ENCODE assay signal across 8 mouse cellular contexts in the genomic region with DNA sequence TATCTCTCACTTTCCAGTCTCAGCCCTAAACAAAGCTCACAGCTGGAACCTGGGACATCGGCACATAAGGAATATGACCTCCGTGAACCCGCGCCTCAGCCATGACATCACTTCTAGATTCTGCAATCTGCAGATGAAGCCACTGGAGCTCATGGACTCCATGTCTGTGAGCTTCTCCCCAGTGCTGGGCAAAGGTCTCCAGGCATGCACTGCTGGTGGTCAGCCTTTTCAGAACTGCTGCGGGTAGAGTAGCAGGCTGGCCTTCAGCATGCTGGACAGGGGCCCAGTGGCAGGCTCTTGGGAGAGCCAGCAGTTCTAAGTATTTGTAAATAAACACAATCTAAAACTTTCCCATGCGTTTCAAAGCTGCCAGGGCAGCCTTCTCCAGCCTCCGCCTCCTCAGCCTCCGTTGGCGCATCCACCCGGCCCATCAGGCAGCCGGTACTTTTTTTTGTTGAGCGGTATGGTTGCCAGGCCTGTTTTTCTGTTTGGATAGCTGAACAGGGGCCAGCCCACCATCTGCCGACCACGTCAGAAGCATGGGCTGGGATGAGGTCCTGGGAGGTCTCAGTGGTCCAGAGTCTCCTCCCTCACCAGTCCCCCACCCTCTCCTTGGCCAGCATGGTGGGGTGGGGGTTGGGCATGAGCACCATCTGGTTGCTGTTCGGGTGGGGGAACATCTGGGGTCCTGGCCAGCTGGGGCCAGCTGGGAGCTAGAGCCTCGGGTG. TPM values are rescaled to one million over a fixed set of nuclear protein-coding genes. Genes with fewer than 3 reads are reported as not detected.
DNase-seq lines count a peak whose midpoint lies in the region; ATAC-seq and TF ChIP-seq lines count a peak whose summit lies in the region.

No protein-coding gene starts in this region.

- H3K27ac ChIP-seq in MEL (ENCODE audit: control insufficient read depth, low read depth, low read length): no peak overlapping the region
- no peak overlapping the region for H3K27ac ChIP-seq in bone marrow, adult 2 months (ENCODE audit: control insufficient read depth, insufficient read depth, low read depth, low read length, poor library complexity)
- H3K27ac ChIP-seq in hindbrain, embryonic 12.5 days: peak overlapping the region; percentile 73
- peak overlapping the region; percentile 32; the same call in 1 of the 2 replicates for H3K27ac ChIP-seq in midbrain, embryonic 14.5 days (replicated peaks; ENCODE audit: low read depth, low read length)

- H3K4me1 ChIP-seq in MEL (ENCODE audit: control insufficient read depth in 1 of 2, insufficient read depth in 2 of 2, low read length in 2 of 2): peaks cover 0 to 20% of the 10 kb centered on the region in 2 experiments; a peak in 2 of 4 replicates
- H3K4me1 ChIP-seq in bone marrow, adult 2 months (ENCODE audit: control insufficient read depth, insufficient read depth, low read length): no peaks in the 10 kb centered on the region
- H3K4me1 ChIP-seq in hindbrain, embryonic 12.5 days: peaks cover 35% of the 10 kb centered on the region
- H3K4me1 ChIP-seq in midbrain, embryonic 14.5 days (ENCODE audit: control insufficient read depth, insufficient read depth, low read length): peaks cover 3% of the 10 kb centered on the region; the same call in 1 of the 2 replicates

- no peaks in the 10 kb centered on the region for H3K27me3 ChIP-seq in MEL (ENCODE audit: control insufficient read depth in 1 of 2, insufficient read depth in 2 of 2, low read length in 2 of 2)
- H3K27me3 ChIP-seq in hindbrain, embryonic 12.5 days: peaks cover 2% of the 10 kb centered on the region; the same call in 1 of the 2 replicates
- H3K27me3 ChIP-seq in midbrain, embryonic 14.5 days (ENCODE audit: control insufficient read depth, insufficient read depth, low read length): no peaks in the 10 kb centered on the region

- peak; percentile 55 for ATAC-seq in hindbrain, embryonic 12.5 days (ENCODE audit: low FRiP score)
- ATAC-seq in midbrain, embryonic 14.5 days (ENCODE audit: low FRiP score, low TSS enrichment): peak; percentile 62; the same call in 1 of the 2 replicates
- no peak for ATAC-seq in megakaryocyte-erythroid progenitor cell, adult 5-6 weeks (replicated peaks; ENCODE audit: low FRiP score, low TSS enrichment, poor library complexity, severe bottlenecking)

- no peak overlapping the region for H3K4me3 ChIP-seq in MEL (ENCODE audit: control insufficient read depth in 1 of 2, insufficient read depth in 1 of 2, low read depth in 2 of 2, low read length in 2 of 2)
- H3K4me3 ChIP-seq in bone marrow, adult 2 months (replicated peaks; ENCODE audit: control insufficient read depth, low read depth, low read length): no peak overlapping the region
- H3K4me3 ChIP-seq in hindbrain, embryonic 12.5 days: no peak overlapping the region
- H3K4me3 ChIP-seq in midbrain, embryonic 14.5 days (replicated peaks; ENCODE audit: low read depth, low read length): no peak overlapping the region

- TF ChIP-seq POLR2A in MEL (IDR thresholded peaks at IDR 0.05; ENCODE audit: control insufficient read depth in 1 of 2, insufficient read depth in 1 of 2, low read depth in 1 of 2, low read length in 2 of 2, poor library complexity in 1 of 2): peak in 1 of 2 experiments; percentile 8; a peak in 1 of 4 replicates
- TF ChIP-seq POLR2A in bone marrow, adult 2 months (IDR thresholded peaks at IDR 0.05; ENCODE audit: borderline replicate concordance, control insufficient read depth, low read depth, low read length): 0 out of 2 replicates have a peak, but pooled peaks have one; percentile 17

- TF ChIP-seq CTCF in MEL (IDR thresholded peaks at IDR 0.05 in 2 of 3, conservative IDR thresholded peaks at IDR 0.05 in 1 of 3; ENCODE audit: control insufficient read depth in 1 of 3, insufficient read depth in 1 of 3, low read depth in 2 of 3, low read length in 3 of 3, poor library complexity in 1 of 3, severe bottlenecking in 1 of 3): no peak
- no peak for TF ChIP-seq CTCF in bone marrow, adult 2 months (IDR thresholded peaks at IDR 0.05; ENCODE audit: control insufficient read depth, insufficient read depth, low read length)

- H3K9ac ChIP-seq in MEL (ENCODE audit: control insufficient read depth, low read depth, low read length, poor library complexity, severe bottlenecking): no peak overlapping the region
- H3K9ac ChIP-seq in hindbrain, embryonic 12.5 days: no peak overlapping the region
- H3K9ac ChIP-seq in midbrain, embryonic 14.5 days (replicated peaks; ENCODE audit: low read length): no peak overlapping the region

- no peak for TF ChIP-seq RAD21 in MEL (IDR thresholded peaks at IDR 0.05; ENCODE audit: low read depth, low read length)

- 85% methylated on average over 16 of the region's 16 CpGs for WGBS in bone marrow, adult 2 months
- 33% methylated on average over 16 of the region's 16 CpGs for WGBS in hindbrain, embryonic 12.5 days
- WGBS in midbrain, embryonic 14.5 days: 44% methylated on average over 16 of the region's 16 CpGs

- no peaks in the 10 kb centered on the region for H3K9me3 ChIP-seq in MEL (replicated peaks; ENCODE audit: insufficient read depth, low read length)
- no peaks in the 10 kb centered on the region for H3K9me3 ChIP-seq in hindbrain, embryonic 12.5 days (replicated peaks)
- no peaks in the 10 kb centered on the region for H3K9me3 ChIP-seq in midbrain, embryonic 14.5 days (ENCODE audit: control insufficient read depth, low read length)

- no peaks in the 10 kb centered on the region for H3K79me2 ChIP-seq in MEL (ENCODE audit: control insufficient read depth, insufficient read depth, low read length, poor library complexity)

- H3K4me2 ChIP-seq in hindbrain, embryonic 12.5 days (replicated peaks): no peak overlapping the region
- no peak overlapping the region for H3K4me2 ChIP-seq in midbrain, embryonic 14.5 days (ENCODE audit: low read length)

- H3K36me3 ChIP-seq in MEL (ENCODE audit: control insufficient read depth in 1 of 2, insufficient read depth in 2 of 2, low read length in 2 of 2): peaks cover 7 to 12% of the 10 kb centered on the region in 2 experiments
- H3K36me3 ChIP-seq in hindbrain, embryonic 12.5 days: peaks cover 55% of the 10 kb centered on the region
- H3K36me3 ChIP-seq in midbrain, embryonic 14.5 days (ENCODE audit: control insufficient read depth, insufficient read depth, low read length): peaks cover 54% of the 10 kb centered on the region

- no peak for DNase-seq in MEL (ENCODE audit: low read depth, low spot score)
- peak; percentile 33 for DNase-seq in fibroblast of lung, adult 2 months (ENCODE audit: low read depth)
- peak; percentile 55 to 73 for DNase-seq in layer of hippocampus, postnatal 14 days (ENCODE audit: low spot score in 2 of 2)
- DNase-seq in midbrain, embryonic 14.5 days: peak; percentile 56
- peak; percentile 82 for DNase-seq in yolk sac, embryonic 10.5 days (ENCODE audit: low spot score)

- TF ChIP-seq EP300 in MEL (IDR thresholded peaks at IDR 0.05; ENCODE audit: low read depth in 1 of 2, low read length in 2 of 2): no peak

RNA-seq across cellular contexts. Expression of gene Pabpn1l, which starts 17.1 kb away (rescaled TPM):
- not detected in 2 replicates for total RNA-seq in MEL (2012; rRNA removed)
- polyA plus RNA-seq in MEL (2012; ENCODE audit: insufficient read depth in 1 of 2, insufficient read length in 2 of 2, low read depth in 1 of 2, low replicate concordance in 2 of 2, missing spikeins in 1 of 2): under 1 TPM in 1 of 2 experiments, not detected in 1; 0.15 TPM
- polyA plus RNA-seq in bone marrow, adult 2 months (2011; ENCODE audit: insufficient read depth, insufficient read length, low replicate concordance, missing spikeins): not detected in 2 replicates
- not detected in 2 replicates for polyA plus RNA-seq in hindbrain, embryonic 12.5 days (2016; fragmentation: Nextera tagmentation; extraction: Ambion mirVana)
- not detected for total RNA-seq in layer of hippocampus, postnatal 14 days (2021)
- polyA plus RNA-seq in midbrain, embryonic 14.5 days (2014; fragmentation: Nextera tagmentation; extraction: Ambion mirVana): not detected in 2 replicates
- not detected in 2 replicates for total RNA-seq in megakaryocyte-erythroid progenitor cell, adult 5-6 weeks (2014; fragmentation: Nextera tagmentation)
- not detected in 2 replicates for total RNA-seq in megakaryocyte-erythroid progenitor cell, adult 5-6 weeks (2017)

RNA-seq across cellular contexts. Expression of gene Trappc2l, which starts 28.2 kb away (rescaled TPM):
- total RNA-seq in MEL (2012; rRNA removed): 21.6 and 21.7 TPM in 2 replicates
- polyA plus RNA-seq in MEL (2012; ENCODE audit: insufficient read depth in 1 of 2, insufficient read length in 2 of 2, low read depth in 1 of 2, low replicate concordance in 2 of 2, missing spikeins in 1 of 2): 10 to 100 TPM in 1 of 2 experiments, not detected in 1; 15.1 TPM
- 14.0 and 36.5 TPM in 2 replicates for polyA plus RNA-seq in bone marrow, adult 2 months (2011; ENCODE audit: insufficient read depth, insufficient read length, low replicate concordance, missing spikeins)
- polyA plus RNA-seq in hindbrain, embryonic 12.5 days (2016; fragmentation: Nextera tagmentation; extraction: Ambion mirVana): 48.2 and 52.6 TPM in 2 replicates
- total RNA-seq in layer of hippocampus, postnatal 14 days (2021): 10 to 100 TPM; 75.0 to 78.4 TPM
- 107 and 158 TPM in 2 replicates for polyA plus RNA-seq in midbrain, embryonic 14.5 days (2014; fragmentation: Nextera tagmentation; extraction: Ambion mirVana)
- 24.4 and 27.7 TPM in 2 replicates for total RNA-seq in megakaryocyte-erythroid progenitor cell, adult 5-6 weeks (2014; fragmentation: Nextera tagmentation)
- 10.2 and 19.6 TPM in 2 replicates for total RNA-seq in megakaryocyte-erythroid progenitor cell, adult 5-6 weeks (2017)

RNA-seq across cellular contexts. Expression of gene Galns, which starts 28.4 kb away (rescaled TPM):
- total RNA-seq in MEL (2012; rRNA removed): 1.7 and 2.1 TPM in 2 replicates
- polyA plus RNA-seq in MEL (2012; ENCODE audit: insufficient read depth in 1 of 2, insufficient read length in 2 of 2, low read depth in 1 of 2, low replicate concordance in 2 of 2, missing spikeins in 1 of 2): 1 to 10 TPM in 1 of 2 experiments, not detected in 1; 3.0 TPM
- 18.7 and 40.6 TPM in 2 replicates for polyA plus RNA-seq in bone marrow, adult 2 months (2011; ENCODE audit: insufficient read depth, insufficient read length, low replicate concordance, missing spikeins)
- polyA plus RNA-seq in hindbrain, embryonic 12.5 days (2016; fragmentation: Nextera tagmentation; extraction: Ambion mirVana): 6.3 and 6.9 TPM in 2 replicates
- 10 to 100 TPM; 10.9 to 11.0 TPM for total RNA-seq in layer of hippocampus, postnatal 14 days (2021)
- polyA plus RNA-seq in midbrain, embryonic 14.5 days (2014; fragmentation: Nextera tagmentation; extraction: Ambion mirVana): 5.5 and 6.3 TPM in 2 replicates
- 21.7 and 31.5 TPM in 2 replicates for total RNA-seq in megakaryocyte-erythroid progenitor cell, adult 5-6 weeks (2014; fragmentation: Nextera tagmentation)
- 3.8 and 8.2 TPM in 2 replicates for total RNA-seq in megakaryocyte-erythroid progenitor cell, adult 5-6 weeks (2017)

RNA-seq across cellular contexts. Expression of gene Cbfa2t3, which starts 59.2 kb away (rescaled TPM):
- 10.5 and 11.1 TPM in 2 replicates for total RNA-seq in MEL (2012; rRNA removed)
- 100 to 1,000 TPM in 1 of 2 experiments, not detected in 1; 102 TPM for polyA plus RNA-seq in MEL (2012; ENCODE audit: insufficient read depth in 1 of 2, insufficient read length in 2 of 2, low read depth in 1 of 2, low replicate concordance in 2 of 2, missing spikeins in 1 of 2)
- 16.3 and 58.8 TPM in 2 replicates for polyA plus RNA-seq in bone marrow, adult 2 months (2011; ENCODE audit: insufficient read depth, insufficient read length, low replicate concordance, missing spikeins)
- 17.1 and 17.3 TPM in 2 replicates for polyA plus RNA-seq in hindbrain, embryonic 12.5 days (2016; fragmentation: Nextera tagmentation; extraction: Ambion mirVana)
- 10 to 100 TPM; 25.1 to 28.7 TPM for total RNA-seq in layer of hippocampus, postnatal 14 days (2021)
- polyA plus RNA-seq in midbrain, embryonic 14.5 days (2014; fragmentation: Nextera tagmentation; extraction: Ambion mirVana): 25.2 and 28.7 TPM in 2 replicates
- 78.3 and 79.6 TPM in 2 replicates for total RNA-seq in megakaryocyte-erythroid progenitor cell, adult 5-6 weeks (2014; fragmentation: Nextera tagmentation)
- 7.8 and 15.4 TPM in 2 replicates for total RNA-seq in megakaryocyte-erythroid progenitor cell, adult 5-6 weeks (2017)

Comparison
In these comparisons a context has a peak if more than half of its experiments do, and no peak if none do; other contexts are left out.
1. H3K27ac ChIP-seq: peak in hindbrain, embryonic 12.5 days (single experiment) and midbrain, embryonic 14.5 days (single experiment); none in MEL (single experiment) and bone marrow, adult 2 months (single experiment).